Mouse (Mus musculus) kidney, postnatal 36 days (tissue): Measurements from ENCODE around the gene Gm27021.

ENCODE experiments used
- DNase-seq, 2 experiments: peaks; one replicate each; pipeline ENCODE4 v3.0.0; 2021 to 2022; ENCODE audit warnings: mixed read lengths in 2 of 2

Gm27021 gene

GRCm38 (mm10) chr8:120685591-120685990 is 17.7 kb upstream of the Gm27021 start:
- no peak for DNase-seq

GRCm38 (mm10) chr8:120685097-120685496 is 17.2 kb upstream of the Gm27021 start:
- no peak for DNase-seq

- no peak for DNase-seq
Observed at GRCm38 (mm10) chr8:120684082-120684481, 16.2 kb upstream of the Gm27021 start.

GRCm38 (mm10) chr8:120683602-120684001 is 15.7 kb upstream of the Gm27021 start:
- DNase-seq: peak; percentile 79 to 92

- DNase-seq: no peak
Observed at GRCm38 (mm10) chr8:120681113-120681512, 13.2 kb upstream of the Gm27021 start.

- DNase-seq: peak in 1 of 2 experiments; percentile 82
Observed at GRCm38 (mm10) chr8:120680405-120680804, 12.5 kb upstream of the Gm27021 start.

GRCm38 (mm10) chr8:120679629-120680387 is 11.9 kb upstream of the Gm27021 start:
- DNase-seq: no peak

GRCm38 (mm10) chr8:120678447-120678846 is 10.6 kb upstream of the Gm27021 start:
- peak; percentile 81 to 93 for DNase-seq

- DNase-seq: peak in 1 of 2 experiments; percentile 26
Observed at GRCm38 (mm10) chr8:120675718-120676117, 7.8 kb upstream of the Gm27021 start.

- no peak for DNase-seq
Observed at GRCm38 (mm10) chr8:120673298-120673697, 5.4 kb upstream of the Gm27021 start.

GRCm38 (mm10) chr8:120672626-120673229 is 4.8 kb upstream of the Gm27021 start:
- no peak for DNase-seq

- DNase-seq: no peak
Observed at GRCm38 (mm10) chr8:120671775-120672174, 3.9 kb upstream of the Gm27021 start.

- DNase-seq: peak in 1 of 2 experiments; percentile 58
Observed at GRCm38 (mm10) chr8:120668374-120668905, 561 bp upstream of the Gm27021 start, which contains the start of gene Emc8. TSS of gene Emc8 (minus strand) at chr8:120668573.

- no peak for DNase-seq
Observed at GRCm38 (mm10) chr8:120666807-120667470, 940 bp downstream of the Gm27021 start.

- peak; percentile 55 to 56 for DNase-seq
Observed at GRCm38 (mm10) chr8:120665726-120666455, 2.0 kb downstream of the Gm27021 start.

- no peak for DNase-seq
Observed at GRCm38 (mm10) chr8:120664566-120664965, 3.3 kb downstream of the Gm27021 start.

GRCm38 (mm10) chr8:120657415-120657814 is 10.5 kb downstream of the Gm27021 start:
- DNase-seq: no peak

GRCm38 (mm10) chr8:120656322-120657052 is 11.4 kb downstream of the Gm27021 start:
- no peak for DNase-seq

- no peak for DNase-seq
Observed at GRCm38 (mm10) chr8:120647532-120647931, 20.3 kb downstream of the Gm27021 start, which contains the start of gene 1190005I06Rik. TSS of gene 1190005I06Rik (minus strand) at chr8:120647632.

GRCm38 (mm10) chr8:120644663-120645062 is 23.2 kb downstream of the Gm27021 start:
- DNase-seq: peak; percentile 31 to 61

GRCm38 (mm10) chr8:120642031-120642662 is 25.7 kb downstream of the Gm27021 start:
- DNase-seq: no peak
